Mouse (Mus musculus) CH12.LX (cell line): Measurements from ENCODE around the gene P4hb. TPM values are rescaled to one million over a fixed set of nuclear protein-coding genes. Genes with fewer than 3 reads are reported as not detected.

Experiments used
- DNase-seq: peaks from one replicate; pipeline ENCODE4 v3.0.0-alpha.2; 2013; ENCODE audit errors: extremely low read depth
- H3K27ac ChIP-seq: 2 replicates; pipeline ENCODE4 v1.5.1; 2012; ENCODE audit warnings: low read depth, mild to moderate bottlenecking, control low read depth, moderate library complexity; ENCODE audit not compliant: insufficient read depth
- H3K27me3 ChIP-seq: replicated peaks from 2 replicates; pipeline ENCODE3; 2012; ENCODE audit warnings: inconsistent platforms
- H3K36me3 ChIP-seq, 2 experiments: replicated peaks in 1 of 2; 2 replicates each; pipeline versions ENCODE3 to v1.6.1; 2012; ENCODE audit warnings: inconsistent platforms in 1 of 2, low read length in 1 of 2, mild to moderate bottlenecking in 1 of 2, mixed read lengths in 1 of 2, moderate library complexity in 1 of 2; ENCODE audit not compliant: control insufficient read depth in 1 of 2, insufficient read depth in 1 of 2
- H3K4me1 ChIP-seq, 2 experiments: 2 replicates each; pipeline ENCODE4 v1.6.1; 2012; ENCODE audit warnings: inconsistent platforms in 1 of 2, moderate library complexity in 1 of 2; ENCODE audit not compliant: insufficient read depth in 2 of 2, control insufficient read depth in 1 of 2
- H3K4me2 ChIP-seq: 2 replicates; pipeline ENCODE4 v1.6.1; 2012; ENCODE audit warnings: low read depth, mild to moderate bottlenecking, control low read depth; ENCODE audit not compliant: poor library complexity, insufficient read depth, severe bottlenecking
- H3K4me3 ChIP-seq, 3 experiments: fragments of 150-350 bp in 1 of 3; sonication (generic) in 1 of 3; replicated peaks in 1 of 3; 2 replicates each; pipeline versions ENCODE3 to v1.5.1; 2011 to 2012; ENCODE audit warnings: low read depth in 2 of 3, low read length in 2 of 3, mild to moderate bottlenecking in 2 of 3, moderate library complexity in 2 of 3, control low read depth in 1 of 3, improper control_type of control experiment in 1 of 3, inconsistent platforms in 1 of 3, mixed read lengths in 1 of 3; ENCODE audit not compliant: poor library complexity in 1 of 3
- H3K79me2 ChIP-seq: replicated peaks from 2 replicates; pipeline ENCODE4 v1.6.1; 2012; ENCODE audit warnings: mild to moderate bottlenecking, moderate library complexity; ENCODE audit not compliant: control insufficient read depth, poor library complexity, insufficient read depth, severe bottlenecking; ENCODE audit errors: extremely low read depth
- H3K9ac ChIP-seq: 2 replicates; pipeline ENCODE4 v1.6.1; 2012; ENCODE audit warnings: low read depth, mild to moderate bottlenecking, control low read depth, moderate library complexity; ENCODE audit not compliant: insufficient read depth
- H3K9me3 ChIP-seq: replicated peaks from 2 replicates; pipeline ENCODE3; 2012; ENCODE audit warnings: low read length, inconsistent platforms, mixed read lengths
- BHLHE40 ChIP-seq: IDR thresholded peaks from 2 replicates; pipeline ENCODE4 v1.6.1; 2011; ENCODE audit warnings: mild to moderate bottlenecking, low read depth, low read length, improper control_type of control experiment
- CHD1 ChIP-seq: IDR thresholded peaks from 2 replicates; pipeline ENCODE4 v1.6.1; 2012; ENCODE audit warnings: low read depth, low read length, improper control_type of control experiment, inconsistent platforms
- CTCF ChIP-seq, 2 experiments: IDR thresholded peaks in 1 of 2; conservative IDR thresholded peaks in 1 of 2; 2 replicates each; pipeline ENCODE4 v1.5.1; 2011 to 2012; ENCODE audit warnings: low read depth in 2 of 2, low read length in 2 of 2, improper control_type of control experiment in 1 of 2, inconsistent platforms in 1 of 2, mild to moderate bottlenecking in 1 of 2, moderate library complexity in 1 of 2
- E2F4 ChIP-seq: IDR thresholded peaks from 2 replicates; pipeline ENCODE4 v1.6.1; 2011; ENCODE audit warnings: low read depth, low read length, improper control_type of control experiment; ENCODE audit not compliant: insufficient replicate concordance
- ELF1 ChIP-seq: IDR thresholded peaks from 2 replicates; pipeline ENCODE4 v1.6.1; 2014; ENCODE audit warnings: low read depth, mild to moderate bottlenecking, inconsistent platforms, low read length, improper control_type of control experiment
- EP300 ChIP-seq: IDR thresholded peaks from 2 replicates; pipeline ENCODE4 v1.6.1; 2011; ENCODE audit warnings: low read length, improper control_type of control experiment
- GABPA ChIP-seq: IDR thresholded peaks from 2 replicates; pipeline ENCODE4 v1.6.1; 2012; ENCODE audit warnings: low read depth, low read length, improper control_type of control experiment, inconsistent platforms; ENCODE audit not compliant: insufficient replicate concordance
- HCFC1 ChIP-seq: IDR thresholded peaks from 2 replicates; pipeline ENCODE4 v1.6.1; 2012; ENCODE audit warnings: low read depth, mild to moderate bottlenecking, inconsistent platforms, low read length, improper control_type of control experiment
- IRF4 ChIP-seq: IDR thresholded peaks from 2 replicates; pipeline ENCODE4 v1.6.1; 2014; ENCODE audit warnings: low read depth, mild to moderate bottlenecking, inconsistent platforms, low read length, improper control_type of control experiment
- JUND ChIP-seq: conservative IDR thresholded peaks from 2 replicates; pipeline ENCODE4 v1.6.1; 2011; ENCODE audit warnings: low read depth, low read length, improper control_type of control experiment
- MAFK ChIP-seq: IDR thresholded peaks from 2 replicates; pipeline ENCODE4 v1.6.1; 2011; ENCODE audit warnings: low read length, improper control_type of control experiment; ENCODE audit not compliant: insufficient replicate concordance
- MAX ChIP-seq: IDR thresholded peaks from 2 replicates; pipeline ENCODE4 v1.6.1; 2011; ENCODE audit warnings: low read length, improper control_type of control experiment
- MAZ ChIP-seq: IDR thresholded peaks from 2 replicates; pipeline ENCODE4 v1.6.1; 2012; ENCODE audit warnings: low read depth, mild to moderate bottlenecking, inconsistent platforms, low read length, improper control_type of control experiment, moderate library complexity
- MEF2A ChIP-seq: IDR thresholded peaks from 2 replicates; pipeline ENCODE4 v1.6.1; 2014; ENCODE audit warnings: low read depth, mild to moderate bottlenecking, inconsistent platforms, low read length, improper control_type of control experiment, borderline replicate concordance
- MXI1 ChIP-seq: IDR thresholded peaks from 2 replicates; pipeline ENCODE4 v1.6.1; 2011; ENCODE audit warnings: mild to moderate bottlenecking, low read depth, low read length, improper control_type of control experiment
- NELFE ChIP-seq: IDR thresholded peaks from 2 replicates; pipeline ENCODE4 v1.6.1; 2011; ENCODE audit warnings: low read depth, low read length, improper control_type of control experiment
- NRF1 ChIP-seq: IDR thresholded peaks from 2 replicates; pipeline ENCODE4 v1.6.1; 2014; ENCODE audit warnings: low read depth, mild to moderate bottlenecking, inconsistent platforms, low read length, improper control_type of control experiment, moderate library complexity
- PAX5 ChIP-seq: IDR thresholded peaks from 2 replicates; pipeline ENCODE4 v1.6.1; 2012; ENCODE audit warnings: low read length, inconsistent platforms, mixed read lengths
- POLR2A ChIP-seq: IDR thresholded peaks from 2 replicates; pipeline ENCODE4 v1.6.1; 2011; ENCODE audit warnings: low read depth, mild to moderate bottlenecking, improper control_type of control experiment, low read length
- POLR2AphosphoS2 ChIP-seq: IDR thresholded peaks from 2 replicates; pipeline ENCODE4 v1.6.1; 2011; ENCODE audit warnings: low read depth, low read length, improper control_type of control experiment
- RAD21 ChIP-seq: IDR thresholded peaks from 2 replicates; pipeline ENCODE4 v1.6.1; 2011; ENCODE audit warnings: low read depth, mild to moderate bottlenecking, low read length, improper control_type of control experiment, moderate library complexity
- SIN3A ChIP-seq: IDR thresholded peaks from 2 replicates; pipeline ENCODE4 v1.6.1; 2012; ENCODE audit warnings: low read length, improper control_type of control experiment, inconsistent platforms
- SMC3 ChIP-seq: IDR thresholded peaks from 2 replicates; pipeline ENCODE4 v1.6.1; 2011; ENCODE audit warnings: low read depth, low read length, improper control_type of control experiment
- TBP ChIP-seq: conservative IDR thresholded peaks from 2 replicates; pipeline ENCODE4 v1.6.1; 2011; ENCODE audit warnings: low read depth, low read length, improper control_type of control experiment
- TCF12 ChIP-seq: IDR thresholded peaks from 2 replicates; pipeline ENCODE4 v1.6.1; 2014; ENCODE audit warnings: low read depth, mild to moderate bottlenecking, inconsistent platforms, low read length, improper control_type of control experiment
- UBTF ChIP-seq: IDR thresholded peaks from 2 replicates; pipeline ENCODE4 v1.6.1; 2012; ENCODE audit warnings: low read depth, mild to moderate bottlenecking, inconsistent platforms, low read length, improper control_type of control experiment, moderate library complexity
- USF1 ChIP-seq: IDR thresholded peaks from 2 replicates; pipeline ENCODE4 v1.6.1; 2014; ENCODE audit warnings: low read depth, mild to moderate bottlenecking, inconsistent platforms, low read length, improper control_type of control experiment
- USF2 ChIP-seq: conservative IDR thresholded peaks from 2 replicates; pipeline ENCODE4 v1.6.1; 2011; ENCODE audit warnings: low read depth, low read length, improper control_type of control experiment
- ZKSCAN1 ChIP-seq: IDR thresholded peaks from 2 replicates; pipeline ENCODE4 v1.6.1; 2012; ENCODE audit warnings: low read depth, inconsistent platforms, low read length, improper control_type of control experiment, borderline replicate concordance
- ZMIZ1 ChIP-seq: IDR thresholded peaks from 2 replicates; pipeline ENCODE4 v1.6.1; 2012; ENCODE audit warnings: low read depth, mild to moderate bottlenecking, inconsistent platforms, low read length, improper control_type of control experiment
- ZNF384 ChIP-seq: IDR thresholded peaks from 2 replicates; pipeline ENCODE4 v1.6.1; 2012; ENCODE audit warnings: low read depth, low read length, improper control_type of control experiment, inconsistent platforms
- dilution Hi-C: fragments of 300-500 bp; cut with MboI; formaldehyde crosslinking; loops from 2 replicates; pipeline ENCODE4 v1.14.3; 2020; ENCODE audit warnings: low sequenced_read_pairs; ENCODE audit not compliant: extremely low pct_unique_long_range_greater_than_20kb, extremely low pct_ligation_motif_present
- in situ Hi-C: fragments of 300-500 bp; cut with MboI; formaldehyde crosslinking; loops from 3 replicates; pipeline ENCODE4 v1.14.3; 2019; ENCODE audit warnings: low sequenced_read_pairs, low pct_ligation_motif_present, low pct_unique_long_range_greater_than_20kb, mixed read lengths
- polyA plus RNA-seq: library from polyadenylated mRNA; unstranded; fragments of >175 nt; gene quantifications from 2 replicates; pipeline ENCODE4 v1.2.1, GENCODE M21; 2012; ENCODE audit warnings: low read depth; ENCODE audit not compliant: insufficient read length
- total RNA-seq, 2 experiments: library from RNA; depleted of rRNA; stranded (reverse); fragments of 300-350 nt in 1 of 2; fragments of >200 nt in 1 of 2; gene quantifications; 2 replicates each; pipeline ENCODE4 v1.2.3; 2012 to 2014

P4hb gene
- total and polyA plus RNA-seq, 3 experiments: 486 to 644 (median 531) TPM

DNA sequence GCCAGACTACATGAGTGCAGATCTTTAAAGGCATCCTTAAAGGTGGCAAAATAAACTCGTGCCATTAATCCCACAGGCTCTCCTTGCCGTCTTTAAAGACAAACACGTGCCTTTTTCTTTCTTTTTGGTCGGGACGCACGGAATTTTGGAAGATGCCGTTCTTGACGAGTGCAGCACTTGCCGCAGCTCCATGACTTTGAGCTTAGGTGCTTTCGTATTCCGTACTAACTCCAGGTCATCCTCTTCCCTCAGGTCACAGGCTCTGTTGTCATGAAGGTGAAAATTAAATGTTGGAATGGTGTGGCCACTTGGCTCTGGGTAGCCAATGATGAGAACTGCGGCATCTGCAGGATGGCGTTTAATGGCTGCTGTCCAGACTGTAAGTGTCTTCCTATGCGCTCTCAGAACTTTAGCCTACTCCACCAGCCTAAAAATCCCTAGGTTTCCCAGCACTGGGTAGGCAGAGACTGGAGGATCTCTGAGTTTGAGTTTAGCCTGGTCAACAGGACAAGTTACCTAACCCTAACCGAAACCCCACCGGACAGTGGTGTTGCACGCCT lies 26.0 kb upstream of the P4hb start:
- in situ Hi-C loops: no loop called here
- no peak for DNase-seq
- Histone ChIP-seq H3K27me3 (no peaks in the 10 kb centered on the region), H3K4me2 (peak overlapping the region; percentile 74), H3K4me1 (peaks cover 8 to 50% of the 10 kb centered on the region in 2 experiments), H3K4me3 (peak overlapping the region; percentile 55 to 88 (median 70)), H3K36me3 (peaks cover 41 to 68% of the 10 kb centered on the region in 2 experiments), H3K79me2 (peaks cover 50% of the 10 kb centered on the region), H3K9ac (peak overlapping the region; percentile 76), H3K27ac (no peak overlapping the region), H3K9me3 (no peaks in the 10 kb centered on the region)
- TF ChIP-seq PAX5 (no peak), SIN3A (0 out of 2 replicates have a peak, but pooled peaks have one; percentile 5), MXI1 (no peak)
- dilution Hi-C loops: no loop called here

- peak within 1 kb of the TSS; percentile 98 for H3K9ac ChIP-seq
- peaks cover 56% of the 10 kb centered on the region for H3K79me2 ChIP-seq
- H3K4me2 ChIP-seq: peak within 1 kb of the TSS; percentile 74
- H3K4me3 ChIP-seq: peak within 1 kb of the TSS; percentile 83 to 96 (median 88)
- dilution Hi-C loops: no loop called here
- in situ Hi-C loops: no loop called here
- DNase-seq: peak; percentile 97
- peak within 1 kb of the TSS; percentile 52 for H3K27ac ChIP-seq
- H3K9me3 ChIP-seq: no peaks in the 10 kb centered on the region
- peaks cover 47 to 68% of the 10 kb centered on the region in 2 experiments for H3K36me3 ChIP-seq
- peaks cover 8 to 57% of the 10 kb centered on the region in 2 experiments for H3K4me1 ChIP-seq
- no peaks in the 10 kb centered on the region for H3K27me3 ChIP-seq
- TF ChIP-seq TCF12: peak; percentile 93
- peak; percentile 63 for TF ChIP-seq USF1
- peak; percentile 46; the same call in 1 of the 2 replicates for TF ChIP-seq TBP
- peak; percentile 84 for TF ChIP-seq MEF2A
- TF ChIP-seq CHD1: no peak; the same call in none of the 2 replicates
- TF ChIP-seq GABPA: no peak; the same call in 1 of the 2 replicates
- no peak for TF ChIP-seq RAD21
- peak; percentile 95 for TF ChIP-seq POLR2A
- TF ChIP-seq E2F4: peak; percentile 95
- peak; percentile 60 for TF ChIP-seq BHLHE40
- TF ChIP-seq SMC3: peak; percentile 19; the same call in 1 of the 2 replicates
- peak; percentile 19; the same call in 1 of the 2 replicates for TF ChIP-seq USF2
- TF ChIP-seq UBTF: peak; percentile 68; the same call in 1 of the 2 replicates
- no peak for TF ChIP-seq ZNF384
- TF ChIP-seq IRF4: peak; percentile 80
- 0 out of 2 replicates have a peak, but pooled peaks have one; percentile 24 for TF ChIP-seq EP300
- TF ChIP-seq NRF1: peak; percentile 97
- TF ChIP-seq ELF1: peak; percentile 88
- no peak for TF ChIP-seq CTCF (conservative IDR thresholded peaks at IDR 0.05 in 1 of 2, IDR thresholded peaks at IDR 0.05 in 1 of 2; ENCODE audit: low read depth in 2 of 2, low read length in 2 of 2)
- TF ChIP-seq MAX: peak; percentile 99
- TF ChIP-seq ZMIZ1: peak; percentile 95
- no peak; the same call in 1 of the 2 replicates for TF ChIP-seq ZKSCAN1
- TF ChIP-seq HCFC1: peak; percentile 86
- peak; percentile 91 for TF ChIP-seq MAZ
- no peak for TF ChIP-seq MAFK
- peak; percentile 77; the same call in 1 of the 2 replicates for TF ChIP-seq SIN3A
- peak; percentile 88 for TF ChIP-seq POLR2AphosphoS2
- no peak for TF ChIP-seq JUND
- no peak for TF ChIP-seq PAX5
- TF ChIP-seq NELFE: peak; percentile 98
Observed at GRCm38 (mm10) chr11:120598283-120598989, 25.4 kb upstream of the P4hb start, which contains the start of the genes Alyref and Anapc11. Gene Alyref (minus strand): TSS chr11:120598365. Gene Anapc11 (plus strand): TSS chr11:120598421.
